Mouse (Mus musculus) activated CD4-positive, CD25-positive, alpha-beta regulatory T cell, adult 9 weeks (primary cell): Measurements from ENCODE around the gene Gprin2. TPM values are rescaled to one million over a fixed set of nuclear protein-coding genes. Genes with fewer than 3 reads are reported as not detected.

Experiments
- polyA plus RNA-seq: library from polyadenylated mRNA; unstranded; fragments of 100-300 nt; shearing (Covaris generic); gene quantifications from one replicate; pipeline ENCODE4 v1.2.1, GENCODE M21; 2017

The Gprin2 gene
- polyA plus RNA-seq: not detected

GRCm38 (mm10) chr14:34201231-34202035, at the start of gene Gprin2:
Gene Gprin2, minus strand, starts transcription at chr14:34201653.

GRCm38 (mm10) chr14:34219295-34219694, 17.8 kb upstream of the Gprin2 start, which contains the start of gene Syt15:
Gene Syt15, plus strand, starts transcription at chr14:34219595.

GRCm38 (mm10) chr14:34152342-34152741, 49.1 kb downstream of the Gprin2 start, which contains the start of gene Npy4r:
Gene Npy4r, minus strand, starts transcription at chr14:34152489.

Other genes starting within 250 kb of the Gprin2 start
- gene Rbp3, start 247.7 kb downstream of the Gprin2 start, polyA plus RNA-seq: not detected
- not detected for gene Zfp488, start 222.9 kb downstream of the Gprin2 start, polyA plus RNA-seq
- not detected for gene Gm30083, start 186.5 kb downstream of the Gprin2 start, polyA plus RNA-seq
- not detected for gene Gm5460, start 184.9 kb downstream of the Gprin2 start, polyA plus RNA-seq
- gene Antxrl, start 148.9 kb downstream of the Gprin2 start, polyA plus RNA-seq: not detected
- gene Anxa8, start 115.7 kb downstream of the Gprin2 start, polyA plus RNA-seq: not detected
- not detected for gene A630023A22Rik, start 98.9 kb downstream of the Gprin2 start, polyA plus RNA-seq
- gene Npy4r, start 49.2 kb downstream of the Gprin2 start, polyA plus RNA-seq: not detected
- gene Syt15, start 17.9 kb upstream of the Gprin2 start, polyA plus RNA-seq: not detected
- 6.8 TPM for gene Shld2, start 108.8 kb upstream of the Gprin2 start, polyA plus RNA-seq
- 13.0 TPM for gene Glud1, start 109.1 kb upstream of the Gprin2 start, polyA plus RNA-seq
- not detected for gene Fam25c, start 153.8 kb upstream of the Gprin2 start, polyA plus RNA-seq
- gene Sncg, start 173.1 kb upstream of the Gprin2 start, polyA plus RNA-seq: not detected
- gene Mmrn2, start 173.8 kb upstream of the Gprin2 start, polyA plus RNA-seq: 0.18 TPM